Mouse (Mus musculus): ENCODE data around the gene Krtap27-1. TPM values are rescaled to one million over a fixed set of nuclear protein-coding genes. Genes with fewer than 3 reads are reported as not detected.

Gene Krtap27-1
- not detected for total RNA-seq (2021)

- no peak for DNase-seq
Measured at GRCm38 (mm10) chr16:88671571-88671970, at the start of gene Krtap27-1. TSS of gene Krtap27-1 (minus strand) at chr16:88671671.

- DNase-seq: no peak
Measured at GRCm38 (mm10) chr16:88720031-88720430, 48.6 kb upstream of the Krtap27-1 start.

DNA sequence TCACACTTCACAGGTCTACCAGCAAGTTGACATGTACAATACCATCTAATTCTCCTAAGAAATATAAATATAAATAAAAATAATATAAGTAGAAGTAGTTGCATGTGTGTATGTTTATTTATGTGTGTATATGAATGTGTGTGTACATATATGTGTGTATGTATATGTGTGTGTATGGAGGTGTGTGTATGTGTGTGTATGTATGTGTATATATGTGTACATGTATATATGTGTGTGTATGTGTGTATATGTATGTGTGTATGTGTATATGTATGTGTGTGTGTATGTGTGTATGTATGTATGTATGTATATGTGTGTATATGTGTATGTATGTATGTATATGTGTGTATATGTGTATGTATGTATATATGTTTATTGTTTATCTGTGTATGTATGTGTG, 45.1 kb upstream of the Krtap27-1 start:
- DNase-seq: no peak

- DNase-seq: no peak
Measured at GRCm38 (mm10) chr16:88711245-88711644, 39.8 kb upstream of the Krtap27-1 start.

DNA sequence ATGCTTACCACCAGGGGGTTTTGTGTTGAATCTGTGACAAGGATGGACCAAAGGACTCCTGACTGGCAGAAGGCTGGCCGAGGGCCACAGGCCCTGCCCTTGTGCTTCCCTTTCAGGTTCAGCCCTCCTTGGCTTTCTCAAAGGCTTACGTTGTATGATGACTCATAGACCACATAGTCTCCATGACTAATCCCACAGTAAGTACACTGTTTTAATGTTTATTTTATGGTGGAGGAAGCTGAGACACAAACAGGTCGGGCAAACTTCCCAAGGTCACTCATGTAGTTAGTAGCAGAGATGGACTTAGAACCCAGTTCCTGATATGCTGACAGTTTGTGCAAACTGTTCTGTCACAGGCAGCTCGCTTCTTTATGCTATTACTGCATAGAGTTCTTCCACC, 39.3 kb upstream of the Krtap27-1 start:
- DNase-seq: no peak

GRCm38 (mm10) chr16:88707496-88708012, 36.1 kb upstream of the Krtap27-1 start, which contains the start of gene 2310061N02Rik:
TSS of gene 2310061N02Rik (minus strand) at chr16:88707962.
- DNase-seq: no peak

GRCm38 (mm10) chr16:88701072-88701864, 29.8 kb upstream of the Krtap27-1 start:
- no peak for DNase-seq

GRCm38 (mm10) chr16:88696256-88696655, 24.8 kb upstream of the Krtap27-1 start:
- no peak for DNase-seq

DNA sequence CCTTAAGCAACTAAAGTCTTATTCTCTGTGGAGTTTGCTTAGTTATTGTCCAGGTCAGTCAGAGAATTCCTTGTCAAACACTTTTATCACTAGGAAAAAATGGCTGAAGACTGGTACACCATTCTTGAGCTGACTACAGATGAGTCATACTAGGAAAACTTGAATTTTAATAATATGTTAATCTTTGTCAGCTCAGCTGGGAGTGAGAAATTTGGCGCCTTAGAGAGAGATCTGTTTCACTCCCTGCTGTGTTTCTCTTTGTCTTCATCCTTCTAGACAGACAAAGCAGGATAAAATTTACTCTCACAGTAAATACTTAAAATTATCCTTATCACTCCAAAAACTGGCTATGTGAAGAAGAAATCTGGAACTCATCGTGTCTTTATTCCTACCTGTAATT, 9.8 kb upstream of the Krtap27-1 start:
- DNase-seq: no peak

- DNase-seq: no peak
Measured at GRCm38 (mm10) chr16:88679099-88679498, 7.6 kb upstream of the Krtap27-1 start.

- DNase-seq: peak; percentile 6
Measured at GRCm38 (mm10) chr16:88657426-88657825, 14.0 kb downstream of the Krtap27-1 start.

GRCm38 (mm10) chr16:88651952-88652351, 19.5 kb downstream of the Krtap27-1 start:
- no peak for DNase-seq

- no peak for DNase-seq
Measured at GRCm38 (mm10) chr16:88651082-88651481, 20.4 kb downstream of the Krtap27-1 start.

DNA sequence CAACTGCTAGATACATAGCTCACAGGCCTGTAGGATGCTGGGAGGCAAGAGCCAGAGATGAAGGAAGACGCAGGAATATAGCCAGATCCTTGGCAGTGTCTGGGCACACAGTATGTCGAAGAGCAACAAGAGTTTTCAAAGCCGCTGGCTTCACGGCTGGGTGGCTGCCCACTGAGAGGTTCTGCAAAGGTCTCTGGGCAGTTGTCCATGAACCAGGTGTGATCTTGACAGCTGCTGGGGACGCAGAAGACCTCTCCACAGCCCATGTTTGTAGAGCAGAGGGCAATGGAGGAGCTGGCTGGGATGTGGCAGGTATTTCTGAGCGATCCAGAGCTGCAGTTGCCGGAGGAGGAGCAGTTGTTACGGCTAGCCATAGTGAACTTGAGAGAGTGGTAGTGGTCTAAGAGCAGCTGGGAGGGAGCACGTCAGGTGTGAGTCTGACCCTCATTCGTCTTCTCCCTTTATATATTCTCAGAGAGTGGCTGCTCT, 24.1 kb downstream of the Krtap27-1 start, which contains the start of gene Krtap26-1:
Gene Krtap26-1 (minus strand): TSS at position 439 of the 489 bp plus-strand sequence.
- DNase-seq: no peak

GRCm38 (mm10) chr16:88646366-88647111, 24.9 kb downstream of the Krtap27-1 start:
- DNase-seq: no peak

GRCm38 (mm10) chr16:88640053-88640452, 31.4 kb downstream of the Krtap27-1 start:
- DNase-seq: no peak

- peak; percentile 30 for DNase-seq
Measured at GRCm38 (mm10) chr16:88635142-88635541, 36.3 kb downstream of the Krtap27-1 start.

GRCm38 (mm10) chr16:88631474-88631873, 40.0 kb downstream of the Krtap27-1 start:
- no peak for DNase-seq

DNA sequence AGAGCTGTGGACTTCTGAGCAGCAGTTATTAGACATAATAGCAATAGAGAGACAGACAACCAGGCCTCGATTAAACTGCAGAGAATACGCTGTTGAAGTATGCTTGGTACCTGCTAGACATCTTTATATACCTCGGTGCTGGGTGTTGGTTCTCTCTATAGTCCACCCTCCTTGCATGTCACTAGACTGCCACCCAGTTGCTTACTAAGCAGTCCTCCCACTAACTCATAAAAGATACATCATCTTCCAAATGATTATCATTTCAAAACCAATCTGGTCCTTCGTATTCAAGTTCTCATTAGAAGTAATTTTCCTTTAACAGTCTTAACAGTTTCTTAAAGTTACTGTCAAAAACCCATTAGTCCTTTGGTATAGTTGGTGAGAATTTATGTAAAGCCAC, 43.9 kb downstream of the Krtap27-1 start, which contains the start of gene 2310079G19Rik:
Gene 2310079G19Rik (minus strand): TSS at position 101 of the 400 bp plus-strand sequence.
- no peak for DNase-seq

Data from heart, postnatal 4 days (tissue).